Mouse (Mus musculus): ENCODE data around the gene Id4. TPM values are rescaled to one million over a fixed set of nuclear protein-coding genes. Genes with fewer than 3 reads are reported as not detected.

The Id4 gene
- polyA plus RNA-seq, 1 experiment: 0.01 TPM

GRCm38 (mm10) chr13:48284918-48285693 is 24.1 kb downstream of the Id4 start:
- no peak overlapping the region for H3K4me3 ChIP-seq (replicated peaks)
- H3K9me3 ChIP-seq (ENCODE audit: control insufficient read depth, low read length): no peaks in the 10 kb centered on the region; the same call in 1 of the 2 replicates
- no peak for TF ChIP-seq TAL1 (IDR thresholded peaks at IDR 0.05; ENCODE audit: low read length)
- no peak for TF ChIP-seq GATA1 (IDR thresholded peaks at IDR 0.05; ENCODE audit: low read length)
- H3K27me3 ChIP-seq (ENCODE audit: control insufficient read depth): no peaks in the 10 kb centered on the region
- no peaks in the 10 kb centered on the region for H3K36me3 ChIP-seq (ENCODE audit: control insufficient read depth)
- H3K4me1 ChIP-seq (ENCODE audit: control insufficient read depth): no peaks in the 10 kb centered on the region

- Histone ChIP-seq H3K4me1 (ENCODE audit: control insufficient read depth) (no peaks in the 10 kb centered on the region), H3K36me3 (ENCODE audit: control insufficient read depth) (no peaks in the 10 kb centered on the region), H3K4me3 (replicated peaks) (no peak overlapping the region), H3K9me3 (ENCODE audit: control insufficient read depth, low read length) (peaks cover 10% of the 10 kb centered on the region), H3K27me3 (ENCODE audit: control insufficient read depth) (no peaks in the 10 kb centered on the region)
- TF ChIP-seq GATA1 (IDR thresholded peaks at IDR 0.05; ENCODE audit: low read length) (no peak), TAL1 (IDR thresholded peaks at IDR 0.05; ENCODE audit: low read length) (no peak)
These were observed 29.4 kb downstream of the Id4 start for GRCm38 (mm10) chr13:48290427-48290826.

- H3K36me3 ChIP-seq (ENCODE audit: control insufficient read depth): no peaks in the 10 kb centered on the region
- TF ChIP-seq GATA1 (IDR thresholded peaks at IDR 0.05; ENCODE audit: low read length): no peak
- no peak for TF ChIP-seq TAL1 (IDR thresholded peaks at IDR 0.05; ENCODE audit: low read length)
- H3K27me3 ChIP-seq (ENCODE audit: control insufficient read depth): no peaks in the 10 kb centered on the region
- H3K4me1 ChIP-seq (ENCODE audit: control insufficient read depth): no peaks in the 10 kb centered on the region
- H3K9me3 ChIP-seq (ENCODE audit: control insufficient read depth, low read length): peaks cover 9% of the 10 kb centered on the region; the same call in 1 of the 2 replicates
- H3K4me3 ChIP-seq (replicated peaks): no peak overlapping the region
These were observed 53.5 kb downstream of the Id4 start for GRCm38 (mm10) chr13:48314500-48314899.
